Mouse (Mus musculus): ENCODE measurements around the gene Mcrip2. TPM values are rescaled to one million over a fixed set of nuclear protein-coding genes. Genes with fewer than 3 reads are reported as not detected.

Mcrip2 gene
- polyA plus RNA-seq, 1 experiment from 2014 or later: 57.8 TPM

- ChIA-PET POLR2A (interaction anchor here (1.1 to 2.2 kb wide), 3 partner anchors 8 to 25 kb away, joined by 3 to 7 read pairs (median 4); partner anchors contain the start of gene Wdr90), CTCF (no interaction called here)
- no peak for TF ChIP-seq CTCF (IDR thresholded peaks at IDR 0.05)
- in situ Hi-C loops (cut with MboI; ENCODE audit: low pct_unique_long_range_greater_than_20kb): no loop called here
- DNase-seq (ENCODE audit: low read depth, low spot score): no peak
- H3K27me3 ChIP-seq: no peaks in the 10 kb centered on the region
- ATAC-seq: no peak
Observed at GRCm38 (mm10) chr17:25836397-25837075, 32.0 kb downstream of the Mcrip2 start.

GRCm38 (mm10) chr17:25835816-25836215 is 32.7 kb downstream of the Mcrip2 start:
- ChIA-PET POLR2A (interaction anchor here (1.6 to 2.2 kb wide), 3 partner anchors 8 to 54 kb away, joined by 3 to 7 read pairs (median 4); partner anchors contain the start of gene Wdr90), CTCF (no interaction called here)
- ATAC-seq (no peak), DNase-seq (ENCODE audit: low read depth, low spot score) (no peak)
- TF ChIP-seq CTCF (IDR thresholded peaks at IDR 0.05): no peak
- no peaks in the 10 kb centered on the region for H3K27me3 ChIP-seq
- in situ Hi-C loops (cut with MboI; ENCODE audit: low pct_unique_long_range_greater_than_20kb): no loop called here

- CTCF ChIA-PET: no interaction called here
- in situ Hi-C loops (cut with MboI; ENCODE audit: low pct_unique_long_range_greater_than_20kb): no loop called here
- POLR2A ChIA-PET: interaction anchor here (1.6 kb wide), 1 partner anchor 53 kb away, joined by 3 read pairs; no protein-coding TSS in a partner anchor
- DNase-seq (ENCODE audit: low read depth, low spot score) (no peak), ATAC-seq (no peak)
- H3K27me3 ChIP-seq: no peaks in the 10 kb centered on the region
- TF ChIP-seq CTCF (IDR thresholded peaks at IDR 0.05): no peak
Observed at GRCm38 (mm10) chr17:25835301-25835700, 33.3 kb downstream of the Mcrip2 start.

GRCm38 (mm10) chr17:25834595-25835222 is 33.9 kb downstream of the Mcrip2 start:
- no peak for TF ChIP-seq CTCF (IDR thresholded peaks at IDR 0.05)
- no peak for ATAC-seq
- ChIA-PET POLR2A (interaction anchor here (1.6 kb wide), 2 partner anchors 22 to 53 kb away, joined by 3 to 4 read pairs; no protein-coding TSS in a partner anchor), CTCF (interaction anchor here (0.6 kb wide), 1 partner anchor 21 kb away, joined by 3 read pairs; no protein-coding TSS in a partner anchor)
- no peak for DNase-seq (ENCODE audit: low read depth, low spot score)
- H3K27me3 ChIP-seq: no peaks in the 10 kb centered on the region
- in situ Hi-C loops (cut with MboI; ENCODE audit: low pct_unique_long_range_greater_than_20kb): no loop called here

GRCm38 (mm10) chr17:25833961-25834594 is 34.5 kb downstream of the Mcrip2 start:
- CTCF ChIA-PET: interaction anchor here (0.6 kb wide), 1 partner anchor 21 kb away, joined by 3 read pairs; no protein-coding TSS in a partner anchor
- no peak for DNase-seq (ENCODE audit: low read depth, low spot score)

GRCm38 (mm10) chr17:25833291-25833663 is 35.3 kb downstream of the Mcrip2 start, which contains the start of gene Stub1:
Gene Stub1 (minus strand): TSS chr17:25833404.
- CTCF ChIA-PET: interaction anchor here (0.9 to 2.1 kb wide), 3 partner anchors 9 to 35 kb away, joined by 3 to 8 read pairs (median 5); partner anchors contain the start of genes Mcrip2 and Wdr24
- no peak for TF ChIP-seq CTCF (IDR thresholded peaks at IDR 0.05)
- in situ Hi-C loops (cut with MboI; ENCODE audit: low pct_unique_long_range_greater_than_20kb): no loop called here
- POLR2A ChIA-PET: interaction anchor here (0.7 to 2.5 kb wide), 6 partner anchors 9 to 30 kb away, joined by 3 to 11 read pairs (median 4); partner anchors contain the start of genes Fbxl16, Gm20683, Rhot2 and Wdr24
- H3K27me3 ChIP-seq: no peaks in the 10 kb centered on the region
- DNase-seq (ENCODE audit: low read depth, low spot score) (peak; percentile 68), ATAC-seq (peak; percentile 41)

More at GRCm38 (mm10) chr17:25833961-25834594, 34.5 kb downstream of the Mcrip2 start:
- POLR2A ChIA-PET: interaction anchor here (0.9 to 1.8 kb wide), 5 partner anchors 8 to 52 kb away, joined by 3 to 7 read pairs (median 4); partner anchors contain the start of genes Fbxl16, Gm20683 and Rhot2
- no peak for TF ChIP-seq CTCF (IDR thresholded peaks at IDR 0.05)
- ATAC-seq: no peak
- no peaks in the 10 kb centered on the region for H3K27me3 ChIP-seq
- in situ Hi-C loops (cut with MboI; ENCODE audit: low pct_unique_long_range_greater_than_20kb): no loop called here

- ChIA-PET CTCF (interaction anchor here (0.9 to 2.1 kb wide), 3 partner anchors 9 to 36 kb away, joined by 3 to 8 read pairs (median 5); partner anchors contain the start of genes Mcrip2 and Wdr24), POLR2A (interaction anchor here (0.6 to 2.5 kb wide), 11 partner anchors 9 to 632 kb away, joined by 3 to 11 read pairs (median 4); partner anchors contain the start of genes Fbxl16, Gm20683, Rhot2 and Wdr24)
- no peak for TF ChIP-seq CTCF (IDR thresholded peaks at IDR 0.05)
- no peaks in the 10 kb centered on the region for H3K27me3 ChIP-seq
- in situ Hi-C loops (cut with MboI; ENCODE audit: low pct_unique_long_range_greater_than_20kb): no loop called here
- ATAC-seq (peak; percentile 79), DNase-seq (ENCODE audit: low read depth, low spot score) (peak; percentile 91)
Observed at GRCm38 (mm10) chr17:25832436-25833290, 35.9 kb downstream of the Mcrip2 start.

GRCm38 (mm10) chr17:25831451-25832281 is 36.9 kb downstream of the Mcrip2 start:
- ATAC-seq (no peak), DNase-seq (ENCODE audit: low read depth, low spot score) (no peak)

More at GRCm38 (mm10) chr17:25831451-25832281, 36.9 kb downstream of the Mcrip2 start:
- CTCF ChIA-PET: interaction anchor here (2.1 kb wide), 1 partner anchor 9 kb away, joined by 8 read pairs; the partner anchor contains the start of gene Wdr24
- no peak for TF ChIP-seq CTCF (IDR thresholded peaks at IDR 0.05)
- H3K27me3 ChIP-seq: no peaks in the 10 kb centered on the region
- POLR2A ChIA-PET: interaction anchor here (1.1 to 2.5 kb wide), 4 partner anchors 8 to 37 kb away, joined by 3 to 11 read pairs (median 6); partner anchors contain the start of gene Wdr24
- in situ Hi-C loops (cut with MboI; ENCODE audit: low pct_unique_long_range_greater_than_20kb): no loop called here

Measured in Patski (cell line).